Mouse (Mus musculus) urinary bladder, postnatal 10 days (tissue): Measurements from ENCODE around the gene Catsper1.

Source experiments
- DNase-seq: peaks from one replicate; pipeline ENCODE4 v3.0.0; 2022; ENCODE audit warnings: low spot score

Catsper1 gene

GRCm38 (mm10) chr19:5353609-5354008 is 18.1 kb downstream of the Catsper1 start:
- DNase-seq: no peak

GRCm38 (mm10) chr19:5356080-5356479 is 20.5 kb downstream of the Catsper1 start:
- no peak for DNase-seq

- DNase-seq: no peak
These were observed 26.6 kb downstream of the Catsper1 start for GRCm38 (mm10) chr19:5362186-5362585.

- DNase-seq: no peak
These were observed 28.6 kb downstream of the Catsper1 start for GRCm38 (mm10) chr19:5364124-5364523.

GRCm38 (mm10) chr19:5365751-5366150 is 30.2 kb downstream of the Catsper1 start:
- no peak for DNase-seq

- peak; percentile 79 for DNase-seq
These were observed 30.9 kb downstream of the Catsper1 start, which contains the start of gene Eif1ad for GRCm38 (mm10) chr19:5366175-5367052. TSS of gene Eif1ad (plus strand) at chr19:5366741.

GRCm38 (mm10) chr19:5367053-5367359 is 31.5 kb downstream of the Catsper1 start, which contains the start of gene Banf1:
TSS of gene Banf1 (minus strand) at chr19:5367168.
- DNase-seq: no peak

GRCm38 (mm10) chr19:5367455-5367854 is 31.9 kb downstream of the Catsper1 start:
- DNase-seq: no peak

GRCm38 (mm10) chr19:5370932-5371331 is 35.4 kb downstream of the Catsper1 start:
- no peak for DNase-seq

GRCm38 (mm10) chr19:5372724-5373123 is 37.2 kb downstream of the Catsper1 start:
- DNase-seq: no peak

GRCm38 (mm10) chr19:5374177-5374576 is 38.6 kb downstream of the Catsper1 start:
- no peak for DNase-seq

- no peak for DNase-seq
These were observed 39.2 kb downstream of the Catsper1 start for GRCm38 (mm10) chr19:5374748-5375147.

GRCm38 (mm10) chr19:5377446-5377845 is 41.9 kb downstream of the Catsper1 start:
- DNase-seq: no peak

GRCm38 (mm10) chr19:5383326-5383725 is 47.8 kb downstream of the Catsper1 start:
- no peak for DNase-seq

GRCm38 (mm10) chr19:5384715-5385114 is 49.2 kb downstream of the Catsper1 start:
- DNase-seq: no peak

- DNase-seq: no peak
These were observed 52.5 kb downstream of the Catsper1 start for GRCm38 (mm10) chr19:5388011-5388441.

- DNase-seq: peak; percentile 78
These were observed 53.2 kb downstream of the Catsper1 start, which contains the start of gene Sart1 for GRCm38 (mm10) chr19:5388588-5389242. TSS of gene Sart1 (minus strand) at chr19:5388703.

- DNase-seq: no peak
These were observed 54.1 kb downstream of the Catsper1 start for GRCm38 (mm10) chr19:5389647-5390046.

GRCm38 (mm10) chr19:5390416-5390815 is 54.9 kb downstream of the Catsper1 start:
- no peak for DNase-seq

GRCm38 (mm10) chr19:5392892-5393291 is 57.4 kb downstream of the Catsper1 start:
- no peak for DNase-seq
